Mouse (Mus musculus): ENCODE results near the gene Procr.

- TF ChIP-seq CTCF (IDR thresholded peaks at IDR 0.05; ENCODE audit: control insufficient read depth, insufficient read depth, insufficient read length) = no peak
- TF ChIP-seq MYOD1 (IDR thresholded peaks at IDR 0.05; ENCODE audit: control insufficient read depth, insufficient read length, low read depth) = no peak
Observed at GRCm38 (mm10) chr2:155745487-155745886, 5.4 kb upstream of the Procr start.
